Mouse (Mus musculus) left cerebral cortex, postnatal 10 days (tissue): ENCODE measurements around the gene Napsa. TPM values are rescaled to one million over a fixed set of nuclear protein-coding genes. Genes with fewer than 3 reads are reported as not detected.

Experiments
- DNase-seq, 2 experiments: peaks; one replicate each; pipeline ENCODE4 v3.0.0; 2021 to 2022; ENCODE audit warnings: low spot score in 2 of 2, mixed read lengths in 1 of 2; ENCODE audit errors: extremely low spot score in 1 of 2
- intact Hi-C: fragments of 180-260 bp; cut with DNase I; formaldehyde crosslinking; loops from one replicate; pipeline ENCODE4 v1.15.1; 2025
- total RNA-seq, 2 experiments: library from RNA; stranded (reverse); gene quantifications; 2 replicates each; pipeline ENCODE4 v1.2.3; 2021

The Napsa gene
- total RNA-seq, 2 experiments from 2014 or later, result 0.32 TPM; not detected in 1

DNA sequence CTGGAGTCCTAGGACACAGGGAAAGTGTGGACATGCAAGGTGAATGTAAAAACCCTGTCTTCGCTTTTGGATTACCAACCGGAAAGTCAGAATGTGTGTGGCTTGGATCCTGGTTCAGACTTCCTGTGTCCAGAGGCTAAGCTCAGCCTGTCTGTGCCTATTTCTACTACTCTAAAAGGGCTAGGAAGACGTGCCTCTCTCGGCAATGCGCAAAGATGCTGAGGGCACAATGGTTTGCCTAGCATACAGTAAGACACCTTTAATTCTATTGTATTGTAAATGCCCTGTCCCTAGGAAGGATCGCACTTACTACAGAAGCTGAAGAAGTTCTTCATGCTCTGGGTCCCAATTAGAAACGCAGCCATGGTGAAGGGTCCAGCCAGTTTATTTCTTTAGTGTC, 33.3 kb downstream of the Napsa start:
- intact Hi-C loops, result no loop called here
- no peak for DNase-seq

DNA sequence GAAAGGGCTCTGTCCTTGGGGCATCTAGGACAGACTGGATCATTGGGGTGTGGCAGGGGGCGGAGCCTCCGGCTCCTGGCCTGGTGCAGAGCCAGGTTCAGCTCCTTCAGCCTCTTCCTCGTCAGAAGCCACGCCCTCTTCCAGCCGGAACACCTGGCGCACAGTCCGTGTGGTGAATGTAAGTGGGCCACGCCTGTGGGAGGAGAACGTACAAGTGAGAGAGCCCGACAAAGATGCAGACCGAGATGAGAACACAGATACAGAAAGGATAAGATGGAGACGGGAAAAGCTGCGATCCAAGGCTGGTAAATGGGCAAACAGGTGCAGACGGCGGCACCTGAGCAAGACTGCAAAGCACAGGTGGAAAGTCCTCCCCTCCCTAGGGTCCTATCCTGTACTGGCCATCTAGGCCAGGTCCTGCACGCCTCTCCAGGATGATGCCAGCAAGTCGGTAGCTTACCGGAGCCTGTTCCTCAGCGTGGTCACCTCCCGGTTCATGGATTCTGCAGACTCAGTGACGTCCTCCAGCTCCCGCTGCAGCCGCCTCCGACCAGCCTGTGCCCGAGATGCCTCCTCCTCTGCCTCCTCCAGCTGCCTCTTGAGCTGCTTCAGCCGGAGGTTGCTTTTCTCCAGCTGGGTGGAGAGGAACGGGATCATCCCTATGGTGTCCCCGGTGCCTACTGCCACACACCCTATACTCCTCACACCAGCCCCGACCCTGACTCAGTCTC, 34.2 kb downstream of the Napsa start:
- intact Hi-C loops, result no loop called here
- peak in 1 of 2 experiments; percentile 47 for DNase-seq

DNA sequence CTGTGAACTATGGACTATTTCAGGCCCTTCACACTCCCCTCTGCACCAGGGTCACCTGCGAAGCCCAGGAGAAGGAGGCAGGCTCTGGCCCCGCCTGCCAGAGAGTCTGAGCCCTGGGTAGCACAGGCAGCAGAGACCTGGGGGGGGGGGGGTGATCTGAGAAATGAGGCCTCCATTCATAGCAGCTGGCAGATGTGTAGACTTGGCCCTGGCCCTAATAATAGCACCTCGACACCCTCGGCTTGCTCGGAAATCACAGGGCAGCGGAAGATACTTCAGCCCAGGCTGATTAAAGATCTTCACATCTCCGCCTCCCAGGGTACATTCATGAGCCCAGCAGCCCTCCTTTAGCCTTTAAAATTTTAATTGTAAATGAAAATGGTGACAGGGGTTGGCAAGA, 40.0 kb downstream of the Napsa start:
- intact Hi-C loops, result no loop called here
- peak in 1 of 2 experiments; percentile 11 for DNase-seq

DNA sequence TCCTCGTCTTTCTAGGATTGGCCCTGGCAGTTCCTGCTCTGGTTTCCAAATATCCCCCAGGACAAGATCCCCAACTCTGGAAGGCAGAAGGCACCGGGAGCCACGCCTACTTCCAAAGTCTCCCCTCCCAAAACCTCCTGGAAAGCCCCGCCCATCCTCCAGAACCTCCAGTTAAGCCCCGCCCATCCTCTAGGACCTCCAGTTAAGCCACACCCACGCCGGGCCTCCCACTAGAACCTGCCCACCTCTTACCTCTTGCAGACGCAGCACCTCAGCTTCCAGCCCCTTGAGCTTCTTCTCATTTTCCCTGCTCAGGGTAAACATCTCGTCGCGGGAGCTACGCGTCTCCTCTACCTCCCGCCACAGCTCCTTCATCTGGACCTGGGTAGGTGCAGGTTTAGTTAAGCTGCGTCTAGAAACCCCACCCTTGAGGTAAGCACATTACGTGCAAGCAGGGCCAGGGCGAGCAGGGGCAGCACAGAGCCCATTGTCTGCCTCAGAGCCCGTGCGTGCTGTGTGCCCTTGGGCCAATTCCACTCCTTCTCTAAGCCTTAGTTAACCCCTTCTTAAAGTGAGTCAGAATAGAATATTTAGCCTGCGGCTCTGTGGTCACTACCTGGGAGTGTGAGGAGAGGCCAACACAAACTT, 42.0 kb downstream of the Napsa start:
- intact Hi-C loops, result no loop called here
- DNase-seq, result peak in 1 of 2 experiments; percentile 30

DNA sequence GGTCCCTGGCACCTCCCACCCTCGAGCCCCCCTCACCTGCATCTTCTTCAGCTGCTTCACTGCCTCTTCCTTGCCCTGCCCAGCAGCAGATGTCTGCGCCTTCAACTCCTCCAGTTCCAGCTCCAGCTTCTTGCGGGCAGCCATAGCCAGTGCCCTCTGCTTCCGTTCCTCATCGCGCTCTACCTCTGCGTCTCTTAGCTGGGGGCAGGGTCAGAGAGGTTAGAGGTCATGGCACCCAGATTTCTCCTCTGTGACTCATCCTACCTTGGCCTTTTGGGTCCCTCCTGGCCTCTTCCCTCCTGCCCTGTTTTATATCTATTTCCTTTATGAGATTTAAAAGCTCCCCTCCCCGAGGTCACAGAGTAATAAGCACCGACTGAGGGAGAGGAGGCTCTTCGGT, 43.1 kb downstream of the Napsa start:
- intact Hi-C loops, result no loop called here
- peak in 1 of 2 experiments; percentile 20 for DNase-seq

DNA sequence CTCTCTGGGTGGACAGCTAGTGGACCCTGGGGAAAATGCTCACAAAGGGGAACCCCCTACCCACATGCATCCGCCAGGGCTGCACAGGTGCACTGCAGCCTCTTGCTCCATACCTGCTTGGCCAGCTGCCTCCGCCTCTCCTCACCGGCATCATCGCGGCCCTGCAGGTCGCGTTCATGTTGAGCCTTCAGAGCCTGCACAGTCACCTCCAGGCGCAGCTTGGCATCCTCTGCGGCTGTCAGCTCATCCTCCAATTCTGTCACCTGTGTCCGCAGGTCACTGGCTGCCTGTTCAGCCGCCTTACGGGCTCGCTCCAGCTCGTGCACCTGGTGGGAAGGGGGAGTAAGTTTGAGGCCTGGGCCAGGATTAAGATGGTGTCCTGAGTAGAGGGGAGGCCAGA, 43.8 kb downstream of the Napsa start:
- DNase-seq, result peak in 1 of 2 experiments; percentile 20
- intact Hi-C loops, result no loop called here

DNA sequence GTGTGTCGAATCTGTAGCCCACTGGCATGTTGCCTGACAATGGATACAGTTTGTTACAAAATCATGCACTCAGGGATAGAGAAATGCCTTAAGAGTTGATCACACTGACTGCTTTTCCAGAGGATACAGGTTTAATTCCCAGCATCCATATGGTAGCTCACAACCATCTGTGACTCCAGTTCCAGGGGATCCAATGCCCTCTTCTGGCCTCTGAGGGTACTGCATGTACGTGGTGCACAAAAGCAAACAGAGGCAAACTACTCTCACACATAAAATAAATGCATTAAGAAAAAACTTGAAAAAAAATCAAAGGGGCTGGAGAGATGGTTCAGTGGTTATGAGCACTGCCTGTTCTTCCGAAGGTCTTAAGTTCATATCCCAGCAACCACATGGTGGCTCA, 44.9 kb downstream of the Napsa start:
- no peak for DNase-seq
- intact Hi-C loops, result no loop called here

DNA sequence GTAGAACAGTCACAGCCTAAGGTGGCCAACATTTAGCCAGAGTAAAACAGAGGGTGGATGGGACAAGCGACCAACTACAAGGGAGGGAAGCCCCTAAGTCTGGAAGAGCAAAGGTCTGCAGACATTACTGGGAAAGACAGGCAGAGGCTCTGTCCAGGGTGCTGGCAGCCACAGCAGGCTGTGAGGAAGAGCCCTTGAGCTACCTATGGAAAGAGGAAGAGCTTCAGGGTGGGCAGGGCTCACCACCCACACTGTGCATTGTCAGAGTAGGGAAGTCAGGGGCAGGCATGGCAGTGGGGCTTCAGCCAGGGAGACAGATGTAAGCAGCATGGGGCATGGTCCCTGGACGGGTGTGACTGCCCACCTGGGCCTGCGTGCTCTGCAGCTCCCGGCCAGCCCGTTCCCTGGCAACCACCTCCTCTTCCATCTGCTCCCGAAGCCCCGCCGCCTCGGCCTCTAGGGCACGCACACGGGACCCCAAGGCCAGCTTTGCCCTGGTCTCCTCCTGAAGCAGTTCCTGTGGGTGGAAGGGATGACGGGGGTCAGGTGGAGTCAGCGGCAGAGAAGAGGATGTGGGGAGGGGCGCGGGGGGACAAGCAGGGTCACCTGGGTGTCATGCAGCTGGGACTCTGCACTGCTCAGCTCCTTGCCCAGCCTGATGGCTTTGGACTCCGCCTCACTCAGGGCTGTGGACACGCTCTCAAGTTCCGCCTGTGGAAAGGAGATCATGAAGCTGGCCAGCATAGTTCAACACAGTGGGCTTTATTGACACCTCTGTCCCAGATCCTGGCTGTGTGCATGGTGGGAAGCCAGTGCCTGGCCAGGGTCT, 51.7 kb downstream of the Napsa start:
- intact Hi-C loops, result no loop called here
- DNase-seq, result no peak

DNA sequence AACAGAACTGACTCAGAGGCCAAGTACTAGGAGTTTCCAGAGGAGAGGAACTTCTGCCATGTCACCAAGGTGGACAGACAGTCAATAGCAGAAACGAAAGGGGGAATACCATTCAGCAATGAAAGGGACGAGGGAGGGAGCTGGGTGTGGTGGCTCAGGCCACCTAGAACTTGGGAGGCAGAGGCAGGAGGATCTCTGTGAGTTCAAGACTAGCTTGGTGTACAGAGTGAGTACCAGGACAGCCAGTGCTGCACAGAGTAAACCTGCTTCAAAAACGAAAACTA, 52.3 kb downstream of the Napsa start:
- DNase-seq, result no peak
- intact Hi-C loops, result no loop called here

DNA sequence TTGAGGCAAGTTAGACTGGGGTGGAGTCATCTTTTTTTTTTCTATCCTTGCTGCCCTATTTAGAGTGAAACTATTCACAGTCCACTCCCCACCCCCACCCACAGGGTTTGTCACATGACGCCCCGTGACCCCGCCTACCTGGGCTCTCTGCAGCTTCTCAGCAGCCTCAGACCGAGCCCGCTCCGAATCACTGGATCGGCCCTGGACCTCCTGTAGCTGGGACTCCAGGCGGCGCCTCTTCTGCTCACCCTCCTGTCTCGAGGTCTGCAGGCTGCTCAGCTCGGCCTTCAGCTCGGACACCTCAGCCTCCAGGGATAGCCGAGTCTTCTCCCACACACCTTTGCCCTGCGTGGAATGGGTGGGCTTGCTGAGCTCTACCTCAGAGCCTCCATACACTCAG, 52.6 kb downstream of the Napsa start:
- intact Hi-C loops, result no loop called here
- no peak for DNase-seq

DNA sequence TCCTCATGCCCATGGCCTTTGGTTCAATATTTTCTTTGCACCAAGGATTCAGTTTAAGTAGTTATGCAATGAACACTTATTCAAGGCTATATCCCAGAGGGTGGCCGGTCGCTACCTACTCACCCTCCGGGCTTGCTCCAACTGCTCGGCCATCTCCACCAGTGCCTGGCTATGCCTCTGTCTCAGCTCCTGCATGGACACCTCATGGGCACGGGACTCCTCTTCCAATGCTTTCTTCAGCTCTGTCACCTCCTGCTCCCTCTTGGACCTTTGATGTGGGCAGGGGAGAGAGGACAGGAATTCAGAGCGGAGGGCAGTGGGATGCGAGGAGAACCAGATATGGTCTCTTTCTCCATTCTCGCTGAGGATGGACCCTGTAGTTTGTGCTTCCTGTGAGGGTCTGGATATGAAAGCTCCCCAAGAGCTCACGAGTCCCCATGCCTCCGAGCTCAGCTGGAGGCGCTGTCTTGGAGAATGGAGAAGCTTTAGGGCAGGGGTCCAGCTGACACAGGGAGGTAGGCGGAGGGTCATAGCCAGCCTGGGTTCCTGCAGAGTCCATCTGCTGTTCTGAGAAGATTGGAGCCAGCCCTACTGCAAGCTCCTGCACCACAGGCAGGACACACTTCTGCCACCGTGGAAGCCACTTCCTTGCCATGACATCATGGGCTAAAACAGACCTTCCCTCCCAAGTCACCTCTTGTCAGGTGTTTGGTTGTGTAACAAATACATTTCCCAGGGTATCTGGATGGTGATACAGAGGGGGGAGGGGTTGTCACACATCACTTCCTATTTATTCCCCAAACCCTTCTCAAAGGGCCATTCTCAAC, 53.3 kb downstream of the Napsa start:
- DNase-seq, result no peak
- intact Hi-C loops, result no loop called here

DNA sequence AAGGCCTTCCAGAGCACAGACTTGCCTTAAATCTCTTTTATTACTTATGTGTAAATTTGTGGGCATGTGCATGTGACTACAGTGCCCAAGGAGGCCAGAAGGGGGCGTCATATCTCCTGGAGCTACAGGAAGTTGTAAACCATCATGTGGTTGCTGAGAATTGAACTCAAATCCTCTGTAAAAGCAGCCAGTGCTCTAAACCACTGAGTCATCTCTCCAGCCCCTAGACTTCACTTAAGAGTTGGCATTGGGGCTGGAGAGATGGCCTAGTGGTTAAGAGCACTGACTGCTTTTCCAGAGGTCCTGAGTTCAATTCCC, 53.8 kb downstream of the Napsa start:
- intact Hi-C loops, result no loop called here

DNA sequence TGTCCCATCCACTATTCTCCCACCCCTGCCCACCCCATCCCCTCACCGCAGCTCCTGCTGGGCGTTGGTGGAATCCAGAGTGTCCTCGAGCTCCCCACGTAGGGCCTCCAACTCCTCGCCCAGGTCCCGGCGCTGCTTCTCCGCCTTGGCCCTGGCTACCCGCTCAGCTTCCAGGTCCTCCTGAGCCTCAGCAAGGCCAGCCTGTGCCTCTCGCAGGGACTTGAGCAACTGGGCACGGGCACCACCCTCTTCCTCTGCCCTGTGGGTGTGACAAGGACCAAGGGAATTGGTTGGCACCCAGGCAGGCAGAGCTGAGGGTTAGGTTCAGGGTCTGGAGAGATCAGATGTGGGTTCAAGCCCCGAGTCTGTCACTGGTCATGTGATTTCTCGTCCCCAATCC, 54.8 kb downstream of the Napsa start:
- intact Hi-C loops, result no loop called here
- peak in 1 of 2 experiments; percentile 20 for DNase-seq

More for the DNA sequence above, 53.8 kb downstream of the Napsa start:
- no peak for DNase-seq

DNA sequence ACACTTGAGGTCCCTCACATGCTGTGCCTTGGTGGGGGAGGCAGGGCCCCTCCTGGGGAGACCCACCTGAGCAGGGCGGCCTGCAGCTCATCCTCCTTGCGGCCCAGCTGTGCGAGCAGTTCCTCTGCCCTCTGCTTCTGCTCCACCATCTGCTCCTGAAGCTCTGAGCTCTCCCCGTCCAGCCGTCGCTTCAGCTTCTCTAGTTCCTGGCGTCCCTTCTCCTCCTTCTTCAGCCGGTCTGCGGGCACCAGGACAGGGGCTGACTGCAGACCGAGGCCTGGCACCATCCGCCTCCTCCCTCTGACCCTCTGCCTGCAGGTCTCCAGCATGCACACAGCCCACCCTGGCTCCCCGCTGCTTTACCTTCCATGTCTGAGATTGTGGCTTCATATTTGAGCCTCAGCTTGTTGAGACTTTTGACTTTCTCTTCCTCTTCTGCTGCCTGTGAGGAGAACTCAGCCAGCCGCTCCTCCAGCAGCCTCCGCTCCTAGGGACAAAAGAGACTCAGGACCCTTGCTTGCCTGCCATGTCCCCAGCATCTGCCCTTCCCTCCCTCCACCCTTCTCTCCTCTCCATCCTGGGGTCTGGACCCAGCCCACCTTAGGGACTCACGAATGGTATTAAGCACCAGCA, 56.3 kb downstream of the Napsa start:
- intact Hi-C loops, result no loop called here
- DNase-seq, result no peak

DNA sequence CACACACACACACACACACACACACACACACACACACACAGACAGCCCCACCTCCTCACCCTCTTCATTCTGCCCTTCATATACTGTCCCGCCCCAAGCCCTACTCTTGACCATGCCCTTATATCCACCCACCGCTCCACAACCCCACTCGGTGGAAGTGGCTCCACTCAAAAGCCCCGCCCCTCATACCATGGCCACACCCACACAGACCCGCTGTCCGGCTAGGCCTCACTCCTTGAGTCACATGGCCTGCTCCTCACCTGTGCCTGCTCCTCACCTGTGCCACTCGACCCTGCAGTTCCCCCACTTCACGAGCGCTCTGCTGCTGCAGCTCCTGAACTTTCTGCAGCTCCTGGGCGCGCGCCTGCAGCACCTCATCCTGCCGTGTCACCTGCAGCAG, 58.3 kb downstream of the Napsa start:
- intact Hi-C loops, result no loop called here
- no peak for DNase-seq

DNA sequence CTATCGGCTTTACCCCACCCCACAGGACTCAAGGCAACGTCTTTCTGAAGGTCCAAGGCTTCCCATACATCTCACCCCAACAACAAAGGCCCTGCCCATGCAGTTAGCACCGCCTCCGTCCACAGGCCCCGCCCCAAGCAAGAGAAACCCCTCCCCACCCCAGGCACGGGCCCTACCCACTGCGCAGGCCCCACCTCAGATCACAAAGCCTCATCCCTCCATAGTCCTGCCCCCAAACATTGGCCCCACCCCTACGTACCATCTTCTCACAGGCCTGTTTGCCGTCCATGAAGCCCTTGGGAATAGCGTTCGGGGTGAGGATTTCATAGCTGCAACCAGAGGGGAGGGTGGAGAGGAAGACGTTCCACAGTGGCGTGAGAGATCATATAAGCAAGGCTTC, 60.5 kb downstream of the Napsa start:
- intact Hi-C loops, result no loop called here

DNA sequence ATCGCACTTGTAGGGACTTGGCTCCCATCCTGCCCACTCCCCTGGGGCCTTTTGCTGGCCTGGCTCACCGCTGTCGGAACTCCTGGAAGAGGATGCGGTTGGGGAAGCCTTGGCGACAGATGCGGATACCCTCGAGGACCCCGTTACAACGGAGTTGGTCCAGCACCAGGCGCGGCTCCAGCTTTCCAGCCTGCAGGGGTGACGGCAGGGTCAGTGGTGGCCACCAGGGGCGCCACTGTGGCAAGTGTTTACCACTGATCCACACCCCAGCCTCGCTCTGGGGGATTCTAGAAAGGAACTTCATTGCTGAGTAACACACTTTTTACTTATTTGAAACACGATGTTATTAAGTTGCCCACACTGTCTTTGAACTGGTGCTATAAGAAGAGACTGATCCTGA, 61.2 kb downstream of the Napsa start:
- intact Hi-C loops, result no loop called here
- peak in 1 of 2 experiments; percentile 46 for DNase-seq

More for the DNA sequence above, 60.5 kb downstream of the Napsa start:
- DNase-seq, result no peak
